Mouse (Mus musculus) brain, embryonic 14.5 days (tissue): ENCODE measurements at regions not wholly inside any gene's neighbourhood (a gene's known extent, or its start where the extent isn't known, plus 50 kb on each side); places are given as distances from the start of the nearest gene placed in this dataset.

Experiments
- DNase-seq: peaks from one replicate; pipeline ENCODE4 v3.0.0-alpha.2; 2011; ENCODE audit warnings: low read depth
- CTCF ChIP-seq: fragments of 200-500 bp; IDR thresholded peaks from 2 replicates; pipeline ENCODE4 v1.5.1; 2012; ENCODE audit warnings: inconsistent platforms, mild to moderate bottlenecking, moderate library complexity, borderline replicate concordance; ENCODE audit not compliant: insufficient read depth, insufficient read length; ENCODE audit errors: extremely low read depth
- POLR2A ChIP-seq: fragments of 200-500 bp; IDR thresholded peaks from 2 replicates; pipeline ENCODE4 v1.6.1; 2012; ENCODE audit warnings: mild to moderate bottlenecking, inconsistent platforms, borderline replicate concordance; ENCODE audit not compliant: poor library complexity, insufficient read depth, insufficient read length, severe bottlenecking; ENCODE audit errors: extremely low read depth

DNA sequence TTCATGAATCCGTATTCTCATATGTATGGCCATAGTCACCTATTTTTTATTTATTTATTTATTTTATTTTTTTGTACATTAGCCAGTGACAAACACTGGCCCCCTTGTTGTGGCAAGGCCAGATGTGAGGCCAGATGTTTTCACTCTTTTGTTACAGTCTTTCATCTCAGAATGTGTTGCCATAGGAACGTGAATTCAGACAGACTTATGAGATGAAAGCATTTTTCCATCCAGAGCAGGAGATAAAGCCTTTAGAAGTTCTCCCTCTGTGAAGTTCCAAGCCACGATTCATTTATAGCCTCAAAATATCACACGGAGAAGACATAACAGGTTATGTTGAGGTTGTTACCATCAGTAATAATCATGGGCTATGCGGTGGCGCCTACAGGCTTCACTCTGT lies 220.9 kb downstream of the Arpp21 start:
- TF ChIP-seq POLR2A = no peak
- no peak for TF ChIP-seq CTCF
- DNase-seq = peak; percentile 57

DNA sequence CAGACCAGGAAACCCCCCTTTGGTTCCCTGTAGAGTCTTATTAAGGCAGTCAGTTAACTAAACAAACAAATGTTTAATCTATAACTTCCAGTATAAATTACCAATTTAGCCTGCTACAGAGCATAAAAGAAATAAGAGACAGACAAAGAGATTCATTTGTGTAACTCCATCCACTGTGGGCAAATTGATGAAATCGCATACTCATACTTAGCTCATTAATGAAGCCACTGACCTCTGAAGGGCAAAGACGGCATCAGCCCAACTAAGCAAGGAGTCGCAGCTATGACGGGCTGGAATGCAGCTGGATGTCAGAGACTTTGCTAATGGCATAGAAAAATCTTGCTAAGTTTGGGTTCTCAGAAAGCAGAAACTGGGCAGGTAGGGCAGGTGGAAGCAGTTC lies 241.3 kb downstream of the Arpp21 start:
- no peak for DNase-seq
- TF ChIP-seq POLR2A = no peak
- no peak for TF ChIP-seq CTCF

- no peak for DNase-seq
- TF ChIP-seq POLR2A (no peak), CTCF (no peak)
These were observed 241.9 kb downstream of the Arpp21 start for GRCm38 (mm10) chr9:111993844-111994243.

GRCm38 (mm10) chr9:111990060-111990459 lies 245.7 kb downstream of the Arpp21 start:
- no peak for DNase-seq
- TF ChIP-seq POLR2A = no peak
- no peak for TF ChIP-seq CTCF

DNA sequence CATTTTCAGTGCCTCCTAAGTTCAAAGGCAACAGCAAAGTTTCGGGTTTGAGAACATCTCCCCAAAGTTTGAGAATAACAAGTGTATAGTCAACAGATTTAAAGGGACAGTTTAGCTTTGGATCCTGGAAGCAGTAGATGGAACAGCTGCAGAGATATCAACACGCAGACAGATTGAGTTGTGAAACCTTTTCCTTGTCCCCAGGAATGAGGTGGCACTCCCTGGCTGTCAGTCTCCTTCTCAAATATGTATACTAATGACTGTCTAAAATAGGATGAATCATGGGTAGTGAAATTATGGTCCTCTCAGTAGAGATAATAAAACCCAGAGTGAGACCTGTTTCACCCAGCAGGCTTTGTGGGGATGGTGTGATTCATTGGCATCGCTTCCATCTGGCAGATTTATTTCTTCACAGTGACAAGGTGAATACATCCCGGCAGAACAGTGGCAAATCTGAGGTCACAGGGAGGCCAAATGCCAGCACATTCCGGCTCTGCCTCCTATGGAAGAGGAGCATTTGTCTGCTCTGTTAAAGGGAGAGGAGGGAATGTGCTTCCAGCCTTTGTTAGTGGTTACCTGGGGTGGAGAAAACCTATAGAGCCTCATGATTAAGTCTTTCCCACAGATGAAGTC lies 272.2 kb downstream of the Arpp21 start:
- DNase-seq = peak; percentile 18
- TF ChIP-seq POLR2A = no peak
- no peak for TF ChIP-seq CTCF

- TF ChIP-seq POLR2A (no peak), CTCF (peak; percentile 62; the same call in 1 of the 2 replicates)
- DNase-seq = peak; percentile 47
These were observed 267.7 kb upstream of the Stac start for GRCm38 (mm10) chr9:111957799-111958198.

DNA sequence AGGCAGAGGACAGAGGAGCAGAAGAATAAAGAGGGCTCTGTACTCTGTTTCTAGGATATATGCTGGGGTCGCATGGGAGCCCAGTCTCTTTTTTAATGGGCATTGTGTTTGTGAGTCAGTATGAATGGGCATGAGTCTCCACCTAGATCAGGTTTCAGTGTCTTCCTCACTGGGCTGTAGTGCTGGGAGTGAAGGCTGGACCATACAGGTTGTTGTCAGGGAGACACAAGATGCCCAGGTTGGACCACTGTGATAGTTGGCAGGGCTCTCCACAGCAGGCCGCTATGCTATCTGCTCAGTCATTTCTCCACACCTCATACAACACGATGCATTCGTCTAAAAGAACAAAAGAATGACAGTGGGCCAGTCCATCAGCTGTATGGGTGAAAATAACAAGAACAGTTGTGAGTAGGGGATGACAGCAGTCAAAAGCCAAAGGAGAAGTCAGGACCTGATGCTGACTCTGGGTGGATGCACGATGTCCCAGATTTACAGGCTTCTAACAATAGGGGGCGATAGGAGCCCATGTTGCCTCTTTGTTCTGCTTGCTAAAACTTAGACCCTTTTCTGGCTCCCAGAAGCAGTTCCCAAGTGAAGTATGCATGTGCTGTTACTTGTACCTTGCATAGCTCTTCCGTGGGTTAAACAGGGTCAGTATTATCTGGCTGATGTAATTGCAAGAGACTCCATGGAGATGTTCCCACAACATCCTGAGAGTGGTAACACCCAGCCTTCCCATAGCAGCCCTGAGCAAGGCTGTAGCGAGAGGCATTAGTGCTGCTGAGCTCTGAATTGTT lies 249.3 kb upstream of the Stac start:
- TF ChIP-seq CTCF = peak; percentile 71; the same call in 1 of the 2 replicates
- no peak for TF ChIP-seq POLR2A
- DNase-seq = peak; percentile 77

- TF ChIP-seq POLR2A (no peak), CTCF (no peak)
- peak; percentile 39 for DNase-seq
These were observed 242.3 kb upstream of the Stac start for GRCm38 (mm10) chr9:111932455-111932854.

DNA sequence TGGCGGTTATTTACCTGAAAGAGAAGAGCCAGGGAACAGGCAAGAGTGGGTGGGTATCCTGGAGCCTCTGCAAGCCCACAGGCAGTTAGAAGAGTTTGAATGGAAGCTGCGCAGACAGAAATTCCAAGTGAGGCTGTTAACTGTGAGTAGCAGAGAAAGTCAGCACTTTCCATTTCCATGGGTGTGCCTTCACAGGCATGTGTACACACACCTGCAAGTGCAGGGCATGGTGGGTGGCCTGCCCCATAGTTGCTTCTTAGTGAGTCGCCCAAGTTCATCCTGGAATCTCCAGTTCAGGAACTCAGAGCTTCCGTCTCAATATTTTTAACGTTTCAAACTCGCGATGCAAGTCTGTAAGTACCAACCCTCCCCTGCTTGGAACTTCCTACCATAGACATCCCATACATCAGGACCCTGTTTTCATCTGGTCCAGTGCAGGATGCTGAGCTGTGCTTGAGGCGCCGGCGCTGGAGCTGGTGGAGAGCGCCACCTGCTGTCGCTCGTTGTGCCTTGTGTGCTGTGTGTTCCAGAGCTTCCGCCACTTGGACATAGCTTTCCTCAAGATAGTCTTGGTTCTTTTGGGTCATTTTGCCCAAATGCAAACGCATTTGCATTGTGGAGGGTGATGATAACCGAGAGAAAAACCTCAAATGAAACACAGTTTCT lies 228.3 kb upstream of the Stac start:
- no peak for TF ChIP-seq POLR2A
- peak; percentile 97 for TF ChIP-seq CTCF
- peak; percentile 92 for DNase-seq

GRCm38 (mm10) chr9:111916684-111917535 lies 226.8 kb upstream of the Stac start:
- DNase-seq = peak; percentile 96
- peak; percentile 89 for TF ChIP-seq CTCF
- no peak for TF ChIP-seq POLR2A

- peak; percentile 43 for DNase-seq
- no peak for TF ChIP-seq POLR2A
- TF ChIP-seq CTCF = no peak
These were observed 218.7 kb upstream of the Stac start for GRCm38 (mm10) chr9:111908806-111909205.

- peak; percentile 24 for DNase-seq
- TF ChIP-seq POLR2A (no peak), CTCF (no peak)
These were observed 210.0 kb upstream of the Stac start for GRCm38 (mm10) chr9:111900196-111900595.
